Mouse (Mus musculus): Measurements from ENCODE around the gene Tns1. TPM values are rescaled to one million over a fixed set of nuclear protein-coding genes. Genes with fewer than 3 reads are reported as not detected.

Gene Tns1
- total and polyA plus RNA-seq, 3 experiments, result 0.11 TPM; not detected in 2

GRCm38 (mm10) chr1:74121821-74122576 lies 2.2 kb downstream of the Tns1 start:
- Histone ChIP-seq H3K36me3 (ENCODE audit: control insufficient read depth in 1 of 2, insufficient read depth in 2 of 2, low read length in 2 of 2) (no peaks in the 10 kb centered on the region), H3K27me3 (ENCODE audit: control insufficient read depth in 1 of 2, insufficient read depth in 2 of 2, low read length in 2 of 2) (no peaks in the 10 kb centered on the region), H3K27ac (ENCODE audit: control insufficient read depth, low read depth, low read length) (no peak overlapping the region), H3K79me2 (ENCODE audit: control insufficient read depth, insufficient read depth, low read length, poor library complexity) (no peaks in the 10 kb centered on the region), H3K4me1 (ENCODE audit: control insufficient read depth in 1 of 2, insufficient read depth in 2 of 2, low read length in 2 of 2) (no peaks in the 10 kb centered on the region), H3K9ac (ENCODE audit: control insufficient read depth, low read depth, low read length, poor library complexity, severe bottlenecking) (no peak overlapping the region), H3K4me3 (ENCODE audit: control insufficient read depth in 1 of 2, insufficient read depth in 1 of 2, low read depth in 2 of 2, low read length in 2 of 2) (no peak overlapping the region), H3K9me3 (replicated peaks; ENCODE audit: insufficient read depth, low read length) (no peaks in the 10 kb centered on the region)
- DNase-seq (ENCODE audit: low read depth, low spot score), result no peak
- no peak for TF ChIP-seq POLR2A (IDR thresholded peaks at IDR 0.05; ENCODE audit: control insufficient read depth in 1 of 2, insufficient read depth in 1 of 2, low read depth in 1 of 2, low read length in 2 of 2, poor library complexity in 1 of 2)
- TF ChIP-seq POLR2AphosphoS2 (IDR thresholded peaks at IDR 0.05; ENCODE audit: low read length), result no peak
- no peak for TF ChIP-seq ELF1 (IDR thresholded peaks at IDR 0.05; ENCODE audit: low read depth, low read length)
- TF ChIP-seq GABPA (IDR thresholded peaks at IDR 0.05; ENCODE audit: low read depth, low read length), result no peak
- no peak for TF ChIP-seq KAT2A (conservative IDR thresholded peaks at IDR 0.05; ENCODE audit: low read depth, low read length)
- TF ChIP-seq NELFE (IDR thresholded peaks at IDR 0.05; ENCODE audit: low read depth, low read length), result no peak
- TF ChIP-seq ETS1 (IDR thresholded peaks at IDR 0.05; ENCODE audit: low read depth, low read length), result no peak
- no peak for TF ChIP-seq MEF2A (IDR thresholded peaks at IDR 0.05; ENCODE audit: extremely low read depth, insufficient replicate concordance, low read depth, low read length, poor library complexity, severe bottlenecking)
- TF ChIP-seq UBTF (IDR thresholded peaks at IDR 0.05; ENCODE audit: borderline replicate concordance, insufficient read depth, low read depth, low read length), result no peak
- TF ChIP-seq TCF12 (IDR thresholded peaks at IDR 0.05; ENCODE audit: low read depth, low read length), result no peak
- TF ChIP-seq MYC (IDR thresholded peaks at IDR 0.05; ENCODE audit: low read depth, low read length), result no peak
- no peak for TF ChIP-seq TBP (IDR thresholded peaks at IDR 0.05; ENCODE audit: low read depth, low read length)
- TF ChIP-seq ZMIZ1 (IDR thresholded peaks at IDR 0.05; ENCODE audit: low read depth, low read length), result no peak
- TF ChIP-seq SMC3 (IDR thresholded peaks at IDR 0.05; ENCODE audit: low read depth, low read length), result no peak
- no peak for TF ChIP-seq HCFC1 (IDR thresholded peaks at IDR 0.05; ENCODE audit: low read depth, low read length)
- TF ChIP-seq USF2 (IDR thresholded peaks at IDR 0.05; ENCODE audit: borderline replicate concordance in 1 of 2, insufficient read depth in 1 of 2, low read depth in 1 of 2, low read length in 2 of 2), result no peak
- no peak for TF ChIP-seq ZKSCAN1 (IDR thresholded peaks at IDR 0.05; ENCODE audit: low read depth, low read length)
- no peak for TF ChIP-seq NRF1 (IDR thresholded peaks at IDR 0.05; ENCODE audit: insufficient read depth, low read depth, low read length, poor library complexity, severe bottlenecking)
- no peak for TF ChIP-seq BHLHE40 (IDR thresholded peaks at IDR 0.05; ENCODE audit: borderline replicate concordance, low read depth, low read length)
- TF ChIP-seq TAL1 (IDR thresholded peaks at IDR 0.05; ENCODE audit: low read length), result no peak
